Mouse (Mus musculus) mesoderm, embryonic 11.5 days (tissue): ENCODE measurements around the gene Megf8.

Experiments used
- DNase-seq: peaks from one replicate; pipeline ENCODE4 v3.0.0-alpha.2; 2012; ENCODE audit warnings: low read depth, low spot score

The Megf8 gene

DNA sequence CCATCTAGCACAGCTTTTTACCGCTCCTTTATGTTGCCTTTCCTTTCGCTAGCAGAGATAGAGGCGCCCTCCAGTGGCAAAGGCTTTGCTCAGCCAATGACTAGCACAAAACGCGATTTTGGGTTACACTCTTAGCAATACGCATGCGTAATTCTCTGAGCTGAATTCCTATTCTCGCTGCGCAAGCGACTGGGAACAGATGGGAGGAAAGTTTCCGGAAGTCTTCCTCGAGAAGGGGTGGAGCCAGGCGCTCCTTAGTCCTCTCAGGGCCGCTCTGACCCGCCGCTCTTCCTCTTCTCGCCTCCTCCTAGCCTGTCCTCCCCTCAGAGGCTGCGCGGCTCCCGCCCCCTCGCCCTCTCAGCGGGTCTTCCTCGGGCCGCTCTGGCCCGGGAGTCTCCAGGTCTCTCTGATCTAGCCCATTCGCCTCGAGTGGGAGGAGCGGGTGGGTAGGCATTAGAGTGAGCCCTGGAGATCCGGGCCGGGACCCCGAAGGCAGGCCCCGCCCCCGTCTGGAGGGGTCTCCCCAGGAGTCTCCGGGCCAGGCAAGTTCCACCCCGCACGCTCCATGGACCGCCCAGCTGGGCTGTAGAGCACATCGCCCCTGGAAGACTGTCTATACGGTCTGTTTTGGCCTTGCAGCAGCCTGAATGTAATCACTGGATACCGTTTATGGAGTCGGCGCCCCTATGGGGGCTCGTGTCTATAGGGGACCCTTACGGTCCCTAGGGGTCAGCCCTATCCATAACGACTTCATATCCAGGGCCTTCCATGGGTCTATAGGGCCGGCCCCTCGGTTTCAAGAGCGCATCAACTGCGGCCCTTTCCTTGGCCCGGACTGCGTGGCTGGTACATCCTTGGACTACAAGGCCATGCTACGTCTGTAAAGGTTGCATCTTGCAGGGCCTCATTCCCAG is at the start of gene Megf8:
Megf8 (plus strand) TSS at position 633 of the 914 bp plus-strand sequence.
- peak; percentile 99 for DNase-seq

DNA sequence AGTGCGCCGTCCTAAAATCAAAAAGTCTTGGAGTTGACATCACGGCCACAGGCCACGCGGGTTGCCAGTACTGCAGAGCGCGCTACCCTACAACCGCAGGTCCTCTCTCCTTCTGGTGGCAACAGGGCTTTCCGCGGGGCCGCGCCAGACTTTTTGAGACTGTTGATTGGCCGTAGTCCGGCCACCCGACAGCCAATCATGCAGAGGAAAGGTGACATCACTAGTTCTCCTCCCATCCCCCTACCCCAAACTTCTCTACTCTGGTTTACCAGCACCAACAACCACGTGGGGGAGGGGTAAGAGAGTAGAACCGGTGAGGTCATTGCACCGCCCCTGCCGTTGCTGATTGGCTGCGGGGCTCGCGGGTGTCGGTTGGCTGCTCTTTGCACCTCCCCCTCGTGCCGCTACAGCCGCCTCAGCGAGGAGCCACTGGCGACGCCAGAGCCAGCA is 49.6 kb upstream of the Megf8 start, which contains the start of gene Cic:
Cic (plus strand) TSS at position 404 of the 450 bp plus-strand sequence.
- DNase-seq: peak; percentile 99

DNA sequence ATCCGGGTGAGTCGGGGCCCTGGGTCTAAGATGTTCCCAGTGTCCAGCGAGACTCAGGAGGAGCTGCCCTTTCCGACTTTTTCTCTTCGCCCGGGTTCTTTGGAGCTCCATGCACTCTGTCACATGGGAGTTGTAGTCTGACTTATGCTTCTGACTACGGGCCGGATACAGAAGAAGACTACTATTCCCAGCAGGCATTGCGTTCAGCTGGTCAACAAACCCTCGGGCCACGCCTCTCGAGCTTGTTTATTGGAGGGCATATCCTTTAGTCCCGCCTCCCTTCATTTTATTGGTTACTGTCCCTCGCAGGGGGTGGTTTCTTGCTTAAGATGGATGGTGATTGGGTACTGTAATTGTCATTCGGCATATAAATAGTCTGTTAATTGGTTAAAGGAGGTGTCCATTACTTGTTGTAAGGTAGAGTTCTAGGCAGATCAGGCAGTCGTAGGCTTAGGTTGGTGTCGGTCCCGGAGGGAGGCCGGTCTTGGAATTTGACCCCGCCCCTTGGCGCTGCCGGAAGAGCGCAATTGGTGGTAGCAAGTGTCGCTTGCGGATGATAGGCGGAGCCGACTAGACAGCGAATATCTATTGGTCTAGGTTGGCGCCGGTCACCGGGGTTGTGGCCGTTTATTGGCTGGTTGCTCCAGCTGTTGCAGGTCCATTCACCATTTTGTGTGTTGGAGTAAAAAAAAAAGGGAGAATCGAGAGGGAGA is 49.1 kb upstream of the Megf8 start:
- DNase-seq: peak; percentile 100

DNA sequence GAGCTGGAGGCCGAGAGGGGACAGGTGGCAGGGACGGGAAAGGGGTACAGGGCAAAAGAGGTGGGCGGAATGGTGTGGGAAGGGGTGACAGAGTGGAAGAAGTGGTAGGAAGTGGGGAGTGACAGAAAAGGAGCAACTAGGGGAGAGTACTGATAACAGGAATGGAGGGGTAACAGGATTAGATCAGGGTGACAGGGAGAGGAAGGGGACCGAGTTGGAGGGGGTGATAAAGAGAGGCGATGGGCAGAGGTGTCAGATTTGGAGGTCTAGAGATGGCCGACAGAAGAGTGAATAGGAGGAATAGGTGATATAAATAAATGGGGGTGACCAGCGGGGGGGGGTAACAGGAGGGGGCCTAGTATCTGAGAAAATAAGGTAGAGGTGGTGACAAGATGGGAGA is 48.4 kb upstream of the Megf8 start:
- no peak for DNase-seq

DNA sequence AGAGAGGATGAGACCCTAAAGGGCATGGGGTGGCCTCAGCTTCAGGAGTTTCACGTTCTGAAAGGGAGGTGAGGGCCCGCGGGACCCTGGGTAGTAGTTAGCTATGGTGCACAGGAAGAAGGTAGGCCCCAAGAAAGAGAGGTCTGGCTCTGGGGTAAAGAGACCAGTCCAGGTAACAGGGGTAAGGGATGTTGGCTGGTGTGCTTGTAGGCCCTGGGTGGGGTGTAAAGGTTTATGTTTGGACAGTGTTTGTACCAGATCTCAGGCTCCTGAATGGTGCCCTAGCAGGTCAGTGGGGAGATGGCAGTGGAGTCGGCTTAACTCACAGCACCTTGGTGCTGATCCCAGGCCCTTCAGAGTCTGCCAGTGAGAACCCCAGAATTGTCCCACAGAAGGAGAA is 47.9 kb upstream of the Megf8 start:
- DNase-seq: no peak

DNA sequence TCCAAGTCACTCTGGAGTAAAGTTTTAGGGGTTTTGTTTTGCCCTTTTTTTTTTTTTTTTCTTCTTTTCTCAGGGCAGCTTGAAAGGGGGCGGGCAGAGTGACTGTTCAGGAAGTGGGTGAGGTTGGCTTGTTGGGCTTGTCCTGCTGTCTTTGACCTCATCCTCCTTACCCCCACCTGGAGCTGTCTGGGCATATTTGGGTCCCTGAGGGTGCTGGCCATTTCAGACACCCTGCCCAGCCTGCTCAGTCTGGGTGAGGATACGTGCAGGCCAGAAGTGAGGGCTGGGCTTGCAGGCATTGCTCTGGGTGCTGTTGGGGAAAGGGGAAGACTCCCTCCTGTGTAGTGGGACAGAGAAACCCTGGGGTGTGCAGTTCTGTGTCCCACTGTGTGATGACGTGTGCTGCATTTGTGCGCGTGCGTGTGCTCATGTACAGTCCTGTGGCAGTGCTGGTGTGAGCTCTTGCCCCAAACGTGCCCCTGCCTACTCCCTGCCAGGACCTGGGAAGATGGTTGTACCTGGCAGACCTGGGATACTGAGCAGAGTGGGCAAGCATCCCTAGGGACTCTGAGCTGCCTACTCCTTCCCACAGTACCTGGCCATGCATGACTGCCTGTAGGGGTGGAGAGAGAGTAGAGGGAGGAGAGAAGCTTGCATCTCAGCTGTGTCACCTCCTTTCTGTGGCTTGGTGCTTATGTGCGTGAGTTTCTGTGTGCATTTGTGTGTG is 47.3 kb upstream of the Megf8 start:
- DNase-seq: no peak

DNA sequence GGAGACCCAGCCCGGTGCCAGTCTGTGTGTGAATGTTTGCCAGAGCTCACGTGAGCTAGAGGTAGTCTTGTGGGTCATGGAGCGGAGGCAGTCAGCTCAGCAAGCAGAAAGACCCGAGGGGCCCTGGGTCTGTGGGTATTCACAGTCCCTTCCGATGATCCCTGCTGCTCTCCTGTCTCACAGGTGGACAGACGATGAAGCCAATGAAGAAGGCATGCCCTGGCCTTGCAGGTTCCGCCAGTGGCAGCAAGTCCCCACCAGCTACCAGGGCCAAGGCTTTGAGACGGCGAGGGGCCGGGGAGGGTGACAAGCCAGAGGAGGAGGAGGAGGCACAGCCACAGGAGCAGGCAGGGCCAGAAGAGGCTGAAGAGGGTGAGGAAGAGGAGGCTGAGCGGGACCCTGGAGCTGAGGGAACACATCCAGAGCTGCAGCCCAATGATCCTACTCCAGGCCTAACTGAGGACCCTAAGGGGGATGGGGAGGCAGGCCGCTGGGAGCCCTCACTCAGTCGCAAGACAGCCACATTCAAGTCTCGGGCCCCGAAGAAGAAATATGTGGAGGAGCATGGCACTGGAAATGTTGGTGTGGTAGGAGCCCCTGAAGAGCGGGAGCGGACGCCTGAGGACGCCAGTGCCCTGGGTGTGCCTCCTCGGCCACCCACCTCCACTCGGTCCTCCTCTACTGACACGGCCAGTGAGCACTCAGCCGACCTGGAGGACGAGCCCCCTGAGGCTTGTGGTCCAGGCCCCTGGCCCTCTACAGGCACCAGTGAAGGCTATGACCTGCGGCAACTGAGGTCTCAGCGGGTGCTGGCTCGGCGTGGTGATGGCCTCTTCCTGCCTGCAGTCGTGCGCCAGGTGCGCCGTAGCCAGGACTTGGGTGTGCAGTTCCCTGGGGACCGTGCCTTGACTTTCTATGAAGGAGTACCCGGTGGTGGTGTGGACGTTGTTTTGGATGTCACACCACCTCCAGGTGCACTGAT is 46.0 kb upstream of the Megf8 start:
- no peak for DNase-seq

DNA sequence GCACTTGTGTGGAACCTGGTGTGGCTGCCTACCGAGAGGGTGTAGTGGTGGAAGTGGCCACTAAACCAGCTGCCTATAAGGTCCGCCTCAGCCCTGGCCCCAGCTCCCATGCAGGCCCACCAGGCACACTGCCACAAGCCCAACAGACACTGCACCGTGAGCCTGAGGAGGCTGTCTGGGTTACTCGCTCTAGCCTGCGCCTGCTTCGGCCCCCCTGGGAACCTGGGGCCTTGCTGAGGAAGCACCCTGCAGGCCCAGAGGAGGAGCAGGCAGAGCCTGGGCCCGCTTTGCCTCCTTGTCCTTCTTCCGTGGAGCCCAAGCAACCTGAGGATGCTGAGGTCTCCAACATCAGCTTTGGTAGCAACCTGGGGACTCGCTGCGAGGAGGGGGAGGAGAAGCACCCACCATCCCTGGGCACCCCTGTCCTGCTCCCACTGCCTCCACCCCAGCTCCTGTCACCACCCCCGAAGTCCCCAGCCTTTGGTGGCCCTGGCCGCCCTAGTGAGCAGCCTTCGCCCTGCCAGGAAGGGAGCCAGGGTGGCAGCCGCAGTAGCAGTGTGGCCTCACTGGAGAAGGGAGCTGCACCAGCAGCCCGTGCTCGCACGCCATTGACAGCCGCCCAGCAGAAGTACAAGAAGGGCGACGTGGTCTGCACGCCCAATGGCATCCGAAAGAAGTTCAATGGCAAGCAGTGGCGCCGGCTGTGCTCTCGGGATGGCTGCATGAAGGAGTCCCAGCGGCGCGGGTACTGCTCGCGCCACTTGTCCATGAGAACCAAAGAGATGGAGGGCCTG is 45.1 kb upstream of the Megf8 start:
- DNase-seq: no peak

DNA sequence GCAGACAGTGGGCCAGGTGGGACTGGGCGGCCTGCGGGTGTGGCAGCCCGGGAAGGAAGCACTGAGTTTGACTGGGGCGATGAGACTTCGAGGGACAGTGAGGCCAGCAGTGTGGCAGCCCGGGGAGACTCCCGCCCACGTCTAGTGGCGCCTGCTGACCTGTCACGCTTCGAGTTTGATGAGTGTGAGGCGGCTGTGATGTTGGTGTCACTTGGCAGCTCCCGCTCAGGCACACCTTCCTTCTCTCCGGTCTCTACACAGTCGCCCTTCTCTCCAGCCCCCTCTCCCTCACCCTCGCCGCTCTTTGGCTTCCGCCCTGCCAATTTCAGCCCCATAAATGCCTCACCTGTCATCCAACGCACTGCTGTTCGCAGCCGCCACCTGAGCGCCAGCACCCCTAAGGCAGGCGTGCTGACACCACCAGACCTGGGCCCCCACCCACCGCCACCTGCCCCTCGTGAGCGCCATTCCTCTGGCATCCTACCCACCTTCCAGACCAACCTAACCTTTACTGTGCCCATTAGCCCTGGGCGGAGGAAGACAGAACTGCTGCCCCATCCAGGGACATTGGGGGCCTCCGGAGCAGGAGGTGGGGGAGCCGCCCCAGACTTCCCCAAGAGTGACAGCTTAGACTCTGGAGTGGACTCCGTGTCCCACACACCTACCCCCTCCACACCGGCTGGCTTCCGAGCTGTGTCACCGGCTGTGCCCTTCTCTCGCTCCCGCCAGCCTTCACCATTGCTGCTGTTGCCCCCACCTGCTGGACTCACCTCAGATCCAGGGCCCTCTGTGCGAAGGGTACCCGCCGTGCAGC is 44.3 kb upstream of the Megf8 start:
- no peak for DNase-seq

DNA sequence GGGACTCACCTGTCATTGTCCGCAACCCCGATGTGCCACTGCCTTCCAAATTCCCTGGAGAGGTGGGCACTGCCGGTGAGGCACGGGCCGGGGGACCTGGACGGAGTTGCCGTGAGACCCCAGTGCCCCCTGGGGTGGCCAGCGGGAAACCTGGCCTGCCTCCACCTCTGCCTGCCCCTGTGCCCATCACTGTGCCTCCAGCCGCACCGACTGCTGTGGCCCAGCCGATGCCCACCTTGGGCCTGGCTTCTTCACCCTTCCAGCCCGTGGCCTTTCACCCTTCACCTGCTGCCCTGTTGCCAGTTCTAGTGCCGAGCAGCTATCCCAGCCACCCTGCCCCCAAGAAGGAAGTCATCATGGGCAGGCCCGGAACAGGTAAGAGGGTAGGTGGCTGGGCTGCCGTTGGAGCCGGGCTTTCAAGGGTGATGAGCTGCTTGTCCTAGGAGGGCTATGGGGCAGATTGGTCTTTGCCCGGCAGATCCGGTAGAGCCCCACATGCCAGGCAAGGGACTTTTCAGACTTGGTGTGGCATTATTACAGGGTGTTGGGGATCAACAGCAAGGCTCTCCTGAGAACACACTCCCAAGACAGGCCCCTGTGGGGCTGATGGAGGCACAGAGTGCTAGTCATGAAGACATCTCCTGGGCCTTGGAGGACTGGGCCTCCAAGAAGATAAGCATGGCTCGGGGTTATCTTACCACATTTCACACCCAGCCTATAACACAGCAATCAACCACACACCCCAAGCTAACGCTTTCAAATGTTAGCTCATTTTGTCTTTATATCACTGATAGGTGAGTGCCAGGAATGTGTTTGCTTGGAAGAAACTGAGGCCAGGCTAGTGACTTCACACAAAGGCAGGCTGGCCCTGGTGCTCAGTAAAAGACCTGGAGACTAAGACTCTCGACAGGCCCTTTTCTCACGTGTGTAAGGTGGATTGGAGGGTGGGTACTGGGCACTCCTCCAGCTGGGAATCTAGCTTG is 43.4 kb upstream of the Megf8 start:
- no peak for DNase-seq

DNA sequence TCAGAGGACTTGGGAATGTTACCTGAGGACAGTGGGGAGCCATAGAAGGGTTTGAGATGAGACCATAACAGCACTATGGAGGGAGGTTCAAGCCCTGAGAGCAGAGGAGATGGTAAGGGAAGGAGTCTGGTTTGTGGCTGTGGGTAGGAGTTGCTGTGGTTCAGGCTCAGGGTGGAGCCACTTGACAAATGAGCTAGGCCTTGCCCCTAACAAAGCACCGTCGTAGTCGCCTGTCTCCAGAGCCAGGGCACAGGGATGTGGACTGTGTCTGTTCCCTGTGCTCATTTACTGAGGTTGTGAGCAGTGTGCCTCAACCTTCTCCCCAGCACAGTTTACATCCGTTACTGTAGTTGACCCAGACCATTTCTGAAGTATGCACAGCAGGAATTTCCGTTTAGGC is 42.4 kb upstream of the Megf8 start:
- DNase-seq: no peak

DNA sequence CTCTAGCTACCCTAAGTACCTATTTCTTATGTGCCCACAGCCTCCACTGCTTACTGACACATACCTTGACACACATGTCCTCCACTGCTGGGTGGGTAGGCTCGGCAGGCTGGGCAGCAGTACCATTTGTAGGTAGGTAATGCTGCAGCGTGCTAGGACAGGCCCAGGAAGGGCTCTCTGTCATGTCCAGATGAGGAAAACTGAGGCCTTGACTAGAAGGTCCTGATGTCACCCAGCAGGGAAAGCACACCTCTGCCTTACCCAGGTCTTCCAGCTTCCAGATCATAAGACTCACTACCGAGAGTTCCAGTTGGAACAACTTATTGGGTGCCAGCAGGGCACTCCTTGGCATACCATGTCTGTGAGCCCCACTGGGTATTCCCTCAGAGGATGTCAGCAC is 42.0 kb upstream of the Megf8 start:
- DNase-seq: no peak

DNA sequence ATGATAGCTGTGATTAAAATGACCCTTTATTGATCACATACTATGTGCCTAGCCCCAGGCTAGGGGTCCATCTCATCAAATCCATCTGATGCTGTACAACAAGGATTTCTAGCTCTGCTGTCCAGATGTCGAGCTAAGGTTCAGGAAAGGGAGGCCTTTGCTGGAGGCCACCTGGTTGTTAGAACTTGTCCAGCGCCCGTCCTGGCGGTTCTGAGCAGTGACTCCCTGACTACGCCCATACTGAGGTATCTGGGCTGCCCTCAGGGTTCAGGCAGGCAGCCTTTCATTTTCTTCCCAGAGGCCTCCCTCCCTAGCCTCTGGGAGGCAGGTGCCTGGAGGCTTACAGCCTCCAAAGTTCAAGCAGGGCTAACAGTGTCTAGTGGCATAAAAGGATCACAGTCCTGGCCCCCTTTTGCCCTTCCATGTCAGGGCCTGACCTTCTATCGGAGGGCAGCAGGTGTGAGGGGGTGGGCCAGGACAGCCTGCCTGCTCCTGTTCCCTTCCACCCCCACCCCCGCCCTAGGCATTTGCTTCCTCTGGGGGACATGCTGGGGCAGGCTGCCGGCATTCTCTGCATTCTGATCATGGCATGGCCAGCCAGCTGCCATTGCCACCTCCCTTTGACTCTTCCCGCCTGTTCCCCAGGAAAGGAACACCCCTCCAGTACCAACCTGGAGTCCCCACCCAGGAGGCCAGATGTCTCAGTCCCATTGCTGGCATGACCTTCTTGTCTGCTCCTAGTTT is 41.2 kb upstream of the Megf8 start:
- peak; percentile 28 for DNase-seq

DNA sequence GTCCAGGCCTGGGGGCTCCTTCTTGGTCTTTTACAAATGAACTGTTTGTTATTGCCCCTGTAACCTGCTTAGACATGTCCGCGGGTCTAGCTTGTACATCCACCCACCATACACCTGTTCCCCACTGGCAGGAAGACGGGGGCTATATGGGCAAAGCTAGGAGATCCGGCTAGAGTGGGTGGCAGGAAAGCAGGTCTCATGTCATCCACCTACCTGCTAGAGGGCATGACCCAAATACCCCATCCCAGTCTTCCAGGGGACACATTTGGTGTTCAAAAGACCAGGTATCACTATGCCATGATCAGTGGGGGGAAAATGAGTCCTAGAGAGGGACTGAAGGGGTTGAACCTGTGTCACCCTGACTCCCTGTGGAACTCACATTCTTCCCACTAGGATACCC is 39.6 kb upstream of the Megf8 start:
- no peak for DNase-seq

DNA sequence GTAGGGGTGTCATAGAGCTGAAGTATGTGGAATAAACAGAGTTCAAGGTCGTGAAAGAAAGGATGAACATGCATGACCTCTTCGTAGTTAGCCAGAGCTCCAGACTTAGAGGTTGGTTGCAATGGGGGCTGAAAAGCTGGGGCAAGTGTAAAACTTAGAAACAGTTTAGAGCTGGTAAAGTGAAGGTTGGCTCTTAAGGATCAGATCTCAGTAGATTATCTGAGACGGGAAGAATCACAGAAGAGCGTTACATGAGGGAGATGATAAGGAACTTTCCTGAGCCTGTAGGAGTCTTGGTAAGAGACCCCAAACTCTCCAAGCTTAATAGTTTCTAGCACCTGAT is 39.0 kb upstream of the Megf8 start:
- no peak for DNase-seq

DNA sequence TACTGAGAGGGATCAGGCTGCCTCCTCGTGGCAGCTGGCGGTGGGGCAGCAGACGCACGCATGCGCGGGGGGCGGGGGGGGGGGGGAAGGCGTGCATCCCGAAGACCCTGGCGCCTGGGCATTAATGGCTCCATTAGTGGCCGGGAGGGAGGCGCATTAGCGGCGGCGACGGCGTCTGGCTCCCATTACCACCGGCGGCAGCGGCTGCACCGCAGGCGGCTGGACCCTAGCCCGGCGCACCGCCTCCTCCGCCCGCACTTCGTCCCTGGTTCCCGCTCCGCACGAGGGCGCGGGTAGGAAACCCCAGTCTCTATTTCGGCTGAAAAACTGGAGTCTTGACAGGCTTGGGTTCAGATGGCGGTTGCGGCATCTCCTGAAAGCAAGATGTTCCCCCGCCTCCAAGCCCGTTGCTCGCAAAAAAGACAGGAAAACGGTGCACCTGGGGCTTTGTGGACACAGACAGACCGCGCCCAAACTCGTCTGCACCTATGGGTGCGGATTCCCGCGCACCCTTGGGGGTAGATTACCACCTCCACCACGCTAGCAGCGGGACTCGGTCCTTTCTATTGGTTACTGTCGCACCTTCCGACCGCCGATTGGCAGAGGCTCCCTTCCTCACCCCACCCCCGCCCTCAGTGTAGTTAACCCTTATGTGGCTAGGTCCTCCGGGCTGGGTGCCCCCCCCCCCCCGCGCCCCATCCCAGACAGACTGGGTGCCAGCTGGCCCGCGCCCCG is 38.5 kb upstream of the Megf8 start:
- peak; percentile 86 for DNase-seq
